Mouse (Mus musculus) spleen, adult 2 months (tissue): Measurements from ENCODE around the gene Lpp.

Experiments used
- CTCF ChIP-seq: fragments of 200-500 bp; IDR thresholded peaks from 2 replicates; pipeline ENCODE4 v1.5.1; 2011; ENCODE audit warnings: mild to moderate bottlenecking, inconsistent platforms; ENCODE audit not compliant: insufficient read depth, insufficient read length, insufficient replicate concordance; ENCODE audit errors: extremely low read depth
- POLR2A ChIP-seq: fragments of 200-500 bp; IDR thresholded peaks from 2 replicates; pipeline ENCODE4 v1.6.1; 2011; ENCODE audit warnings: low read depth, low read length, inconsistent platforms

GRCm38 (mm10) chr16:24846141-24846540, 452.8 kb downstream of the Lpp start:
- TF ChIP-seq CTCF = no peak
- TF ChIP-seq POLR2A = no peak
